Mouse (Mus musculus) lung, postnatal 0 days (tissue): Measurements from ENCODE around the gene Iba57.

Experiments
- CTCF ChIP-seq: IDR thresholded peaks from 2 replicates; pipeline ENCODE4 v1.5.1; 2016; ENCODE audit warnings: antibody characterized with exemption, mild to moderate bottlenecking
- EP300 ChIP-seq: IDR thresholded peaks from 2 replicates; pipeline ENCODE4 v1.6.1; 2016; ENCODE audit warnings: antibody characterized with exemption, mild to moderate bottlenecking, control low read depth

- no peak for TF ChIP-seq CTCF
- TF ChIP-seq EP300, result no peak
Measured at GRCm38 (mm10) chr11:59162443-59163254, 890 bp downstream of the Iba57 start.
